Mouse (Mus musculus) intestine, embryonic 16.5 days (tissue): ENCODE measurements at regions not wholly inside any gene's neighbourhood (a gene's known extent, or its start where the extent isn't known, plus 50 kb on each side); places are given as distances from the start of the nearest gene placed in this dataset.

Source experiments
- ATAC-seq: fragments of 200-750 bp; cut with Nextera tagmentation; 2 replicates; pipeline ENCODE4 v1.8.0; 2017; ENCODE audit warnings: moderate TSS enrichment, moderate library complexity
- H3K27ac ChIP-seq: fragments of 300-500 bp; sonication (generic); 2 replicates; pipeline ENCODE4 v1.5.1; 2014; ENCODE audit warnings: mild to moderate bottlenecking, low read length
- H3K27me3 ChIP-seq: fragments of 300-500 bp; sonication (generic); replicated peaks from 2 replicates; pipeline ENCODE4 v1.6.1; 2014; ENCODE audit warnings: low read length, control low read depth, mixed read lengths; ENCODE audit not compliant: control insufficient read depth, insufficient read depth
- H3K36me3 ChIP-seq: fragments of 300-500 bp; sonication (generic); 2 replicates; pipeline ENCODE4 v1.6.1; 2014; ENCODE audit warnings: low read length, control low read depth; ENCODE audit not compliant: control insufficient read depth, insufficient read depth
- H3K4me1 ChIP-seq: fragments of 300-500 bp; sonication (generic); 2 replicates; pipeline ENCODE4 v1.6.1; 2014; ENCODE audit warnings: low read length, control low read depth, mixed read lengths; ENCODE audit not compliant: control insufficient read depth, insufficient read depth
- H3K4me2 ChIP-seq: fragments of 300-500 bp; sonication (generic); 2 replicates; pipeline ENCODE4 v1.6.1; 2014; ENCODE audit warnings: low read depth, low read length, control low read depth
- H3K4me3 ChIP-seq: fragments of 300-500 bp; sonication (generic); 2 replicates; pipeline ENCODE4 v1.5.1; 2014; ENCODE audit warnings: mild to moderate bottlenecking, low read length
- H3K9ac ChIP-seq: fragments of 300-500 bp; sonication (generic); 2 replicates; pipeline ENCODE4 v1.6.1; 2014; ENCODE audit warnings: low read depth, low read length
- H3K9me3 ChIP-seq: fragments of 300-500 bp; sonication (generic); 2 replicates; pipeline ENCODE4 v1.6.1; 2016; ENCODE audit warnings: low read length, control low read depth; ENCODE audit not compliant: control insufficient read depth
- WGBS: fragments of 180-500 bp; shearing (Covaris S2); extraction: QIAGEN DNeasy Blood & Tissue Kit; methylation state at CpG from one replicate; pipeline ENCODE4 v1.1.7; 2014; 5-methylcytosine and 5-hydroxymethylcytosine counted together

GRCm38 (mm10) chr2:12697209-12697608 lies 226.6 kb upstream of the Pter start:
- Histone ChIP-seq H3K4me1 (no peaks in the 10 kb centered on the region), H3K4me3 (no peak overlapping the region), H3K4me2 (no peak overlapping the region), H3K9ac (no peak overlapping the region), H3K9me3 (no peaks in the 10 kb centered on the region), H3K27ac (no peak overlapping the region), H3K27me3 (no peaks in the 10 kb centered on the region), H3K36me3 (no peaks in the 10 kb centered on the region)
- no peak for ATAC-seq
- 68% methylated on average over 1 of the region's 1 CpGs for WGBS

- 72% methylated on average over 3 of the region's 3 CpGs for WGBS
- Histone ChIP-seq H3K27ac (no peak overlapping the region), H3K36me3 (no peaks in the 10 kb centered on the region), H3K9ac (no peak overlapping the region), H3K9me3 (no peaks in the 10 kb centered on the region), H3K4me2 (no peak overlapping the region), H3K4me1 (no peaks in the 10 kb centered on the region), H3K27me3 (no peaks in the 10 kb centered on the region), H3K4me3 (no peak overlapping the region)
- no peak for ATAC-seq
Measured at GRCm38 (mm10) chr2:12699331-12699730, 224.5 kb upstream of the Pter start.

GRCm38 (mm10) chr2:12707514-12707913 lies 216.3 kb upstream of the Pter start:
- no peak overlapping the region for H3K27ac ChIP-seq
- no peak overlapping the region for H3K9ac ChIP-seq
- H3K4me3 ChIP-seq = no peak overlapping the region
- H3K9me3 ChIP-seq = no peaks in the 10 kb centered on the region
- H3K4me2 ChIP-seq = no peak overlapping the region
- no peaks in the 10 kb centered on the region for H3K4me1 ChIP-seq
- ATAC-seq = no peak
- no peaks in the 10 kb centered on the region for H3K36me3 ChIP-seq
- WGBS = 42% methylated on average over 3 of the region's 3 CpGs
- no peaks in the 10 kb centered on the region for H3K27me3 ChIP-seq

- WGBS = 47% methylated on average over 16 of the region's 16 CpGs
- no peak overlapping the region for H3K27ac ChIP-seq
- H3K9me3 ChIP-seq = no peaks in the 10 kb centered on the region
- ATAC-seq = peak; percentile 53; the same call in 1 of the 2 replicates
- no peaks in the 10 kb centered on the region for H3K27me3 ChIP-seq
- H3K9ac ChIP-seq = no peak overlapping the region
- no peak overlapping the region for H3K4me2 ChIP-seq
- no peaks in the 10 kb centered on the region for H3K36me3 ChIP-seq
- no peaks in the 10 kb centered on the region for H3K4me1 ChIP-seq
- H3K4me3 ChIP-seq = no peak overlapping the region
Measured at GRCm38 (mm10) chr2:12709156-12709923, 214.5 kb upstream of the Pter start.

GRCm38 (mm10) chr2:12709924-12710240 lies 214.0 kb upstream of the Pter start:
- Histone ChIP-seq H3K4me2 (no peak overlapping the region), H3K9ac (no peak overlapping the region), H3K27me3 (no peaks in the 10 kb centered on the region), H3K4me1 (no peaks in the 10 kb centered on the region), H3K9me3 (no peaks in the 10 kb centered on the region), H3K4me3 (no peak overlapping the region), H3K27ac (no peak overlapping the region), H3K36me3 (no peaks in the 10 kb centered on the region)
- ATAC-seq = no peak
- 84% methylated on average over 2 of the region's 2 CpGs for WGBS

- WGBS = 44% methylated on average over 3 of the region's 3 CpGs
- no peak for ATAC-seq
- Histone ChIP-seq H3K4me3 (no peak overlapping the region), H3K9ac (no peak overlapping the region), H3K4me2 (no peak overlapping the region), H3K27me3 (no peaks in the 10 kb centered on the region), H3K9me3 (no peaks in the 10 kb centered on the region), H3K27ac (no peak overlapping the region), H3K36me3 (no peaks in the 10 kb centered on the region), H3K4me1 (no peaks in the 10 kb centered on the region)
Measured at GRCm38 (mm10) chr2:12716124-12717012, 207.5 kb upstream of the Pter start.

- Histone ChIP-seq H3K27me3 (no peaks in the 10 kb centered on the region), H3K4me2 (no peak overlapping the region), H3K4me1 (no peaks in the 10 kb centered on the region), H3K4me3 (no peak overlapping the region), H3K9me3 (no peaks in the 10 kb centered on the region), H3K9ac (no peak overlapping the region), H3K36me3 (no peaks in the 10 kb centered on the region), H3K27ac (no peak overlapping the region)
- no peak for ATAC-seq
- WGBS = 76% methylated on average over 4 of the region's 4 CpGs
Measured at GRCm38 (mm10) chr2:12729251-12729650, 194.6 kb upstream of the Pter start.

GRCm38 (mm10) chr2:12737140-12737539 lies 186.7 kb upstream of the Pter start:
- WGBS = 58% methylated on average over 2 of the region's 2 CpGs
- H3K4me1 ChIP-seq = no peaks in the 10 kb centered on the region
- no peak overlapping the region for H3K27ac ChIP-seq
- H3K4me3 ChIP-seq = no peak overlapping the region
- no peak overlapping the region for H3K9ac ChIP-seq
- no peaks in the 10 kb centered on the region for H3K9me3 ChIP-seq
- no peaks in the 10 kb centered on the region for H3K36me3 ChIP-seq
- no peak for ATAC-seq
- H3K27me3 ChIP-seq = no peaks in the 10 kb centered on the region
- H3K4me2 ChIP-seq = no peak overlapping the region

GRCm38 (mm10) chr2:12746856-12747255 lies 177.0 kb upstream of the Pter start:
- Histone ChIP-seq H3K9me3 (no peaks in the 10 kb centered on the region), H3K27me3 (no peaks in the 10 kb centered on the region), H3K4me1 (no peaks in the 10 kb centered on the region), H3K9ac (no peak overlapping the region), H3K4me2 (no peak overlapping the region), H3K4me3 (no peak overlapping the region), H3K27ac (no peak overlapping the region), H3K36me3 (no peaks in the 10 kb centered on the region)
- no peak for ATAC-seq
- 71% methylated on average over 1 of the region's 1 CpGs for WGBS
